Mouse (Mus musculus) liver, embryonic 14.5 days (tissue): Measurements from ENCODE around the gene Sez6l.

Experiments
- CTCF ChIP-seq: IDR thresholded peaks from 2 replicates; pipeline ENCODE4 v1.5.1; 2016; ENCODE audit warnings: antibody characterized with exemption, low read depth, control low read depth
- EP300 ChIP-seq: IDR thresholded peaks from 2 replicates; pipeline ENCODE4 v1.6.1; 2016; ENCODE audit warnings: antibody characterized with exemption, low read depth

GRCm38 (mm10) chr5:112411072-112411471, 165.9 kb downstream of the Sez6l start:
- TF ChIP-seq CTCF: no peak
- TF ChIP-seq EP300: no peak
